Mouse (Mus musculus): ENCODE measurements around the gene Pmf1. TPM values are rescaled to one million over a fixed set of nuclear protein-coding genes. Genes with fewer than 3 reads are reported as not detected.

Gene Pmf1
- total RNA-seq, 2 experiments from 2014 or later: 15.1 to 20.3 TPM

GRCm38 (mm10) chr3:88363700-88364099 is 46.4 kb downstream of the Pmf1 start:
- intact Hi-C loops (cut with DNase I): no loop called here

GRCm38 (mm10) chr3:88361612-88362313 is 48.4 kb downstream of the Pmf1 start:
- intact Hi-C loops (cut with DNase I): no loop called here
- DNase-seq: no peak

More at GRCm38 (mm10) chr3:88363700-88364099, 46.4 kb downstream of the Pmf1 start:
- no peak for DNase-seq

DNA sequence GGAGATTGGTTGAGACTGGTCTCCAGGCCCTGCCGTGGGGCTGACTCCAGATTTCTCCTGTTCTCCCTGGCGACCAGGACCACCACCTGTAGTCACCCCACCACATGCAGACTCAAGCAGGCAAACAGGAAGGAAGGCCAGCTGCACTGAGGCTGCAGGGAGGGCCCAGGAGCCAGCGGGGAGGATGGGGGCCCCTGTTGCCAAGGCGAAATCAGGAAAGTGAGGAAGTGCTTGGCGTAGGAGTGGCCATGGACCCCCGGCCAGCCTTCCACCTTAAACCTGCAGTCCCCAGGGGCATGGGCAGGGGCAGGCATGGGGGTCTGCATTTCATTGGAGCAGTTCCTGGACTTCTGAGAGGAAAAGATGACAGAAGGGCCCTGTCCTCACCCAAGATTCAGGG is 49.0 kb downstream of the Pmf1 start:
- DNase-seq: no peak
- intact Hi-C loops (cut with DNase I): no loop called here

- no peak for DNase-seq
- intact Hi-C loops (cut with DNase I): no loop called here
Observed at GRCm38 (mm10) chr3:88359989-88360388, 50.1 kb downstream of the Pmf1 start.

DNA sequence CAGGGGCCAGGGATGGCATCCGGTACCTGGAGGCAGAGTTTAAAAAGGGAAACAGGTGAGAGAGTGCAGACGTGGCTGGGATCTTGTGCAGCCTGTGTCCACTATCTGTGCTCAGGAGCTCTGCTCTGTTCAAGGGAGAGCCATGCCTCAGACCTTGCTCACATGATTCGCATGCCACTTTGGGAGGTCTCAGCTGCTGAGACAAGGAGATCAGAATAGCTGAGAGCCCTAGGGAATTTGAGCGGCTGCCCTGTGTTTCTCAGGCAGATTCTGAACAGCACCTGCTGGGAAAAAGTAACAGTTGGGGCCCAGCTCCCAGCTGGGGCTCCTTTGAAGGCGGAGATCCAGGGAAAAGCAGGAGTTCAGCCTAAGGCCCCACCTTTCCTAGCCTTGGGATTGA is 50.5 kb downstream of the Pmf1 start:
- DNase-seq: no peak
- intact Hi-C loops (cut with DNase I): no loop called here

- DNase-seq: no peak
- intact Hi-C loops (cut with DNase I): no loop called here
Observed at GRCm38 (mm10) chr3:88354396-88355165, 55.5 kb downstream of the Pmf1 start.

GRCm38 (mm10) chr3:88352907-88353306 is 57.2 kb downstream of the Pmf1 start:
- intact Hi-C loops (cut with DNase I): no loop called here
- no peak for DNase-seq

- DNase-seq: no peak
- intact Hi-C loops (cut with DNase I): no loop called here
Observed at GRCm38 (mm10) chr3:88350732-88351131, 59.4 kb downstream of the Pmf1 start.

Small RNAs within 50 kb of the gene (microRNA-seq; reads per million reads assigned to microRNA genes)
- gene Mir7011: 0 reads per million in 2 experiments

Other genes starting within 250 kb of the Pmf1 start
- not detected for gene Rhbg, start 155.6 kb downstream of the Pmf1 start, total RNA-seq (2021)
- gene Gm38392, start 123.1 kb downstream of the Pmf1 start, total RNA-seq (2021): under 1 TPM; 0.35 to 0.51 TPM
- gene Tsacc, start 113.3 kb downstream of the Pmf1 start, total RNA-seq (2021): 1 to 10 TPM; 4.2 to 5.3 TPM
- gene Cct3, start 113.2 kb downstream of the Pmf1 start, total RNA-seq (2021): 10 to 100 TPM; 85.5 to 97.0 TPM
- 10 to 100 TPM; 34.5 to 45.4 TPM for gene Glmp, start 85.3 kb downstream of the Pmf1 start, total RNA-seq (2021)
- gene Tmem79, start 74.2 kb downstream of the Pmf1 start, total RNA-seq (2021): 1 to 10 TPM; 2.0 to 2.4 TPM
- 10 to 100 TPM; 34.8 to 35.8 TPM for gene Smg5, start 74.1 kb downstream of the Pmf1 start, total RNA-seq (2021)
- gene Paqr6, start 45.7 kb downstream of the Pmf1 start, total RNA-seq (2021): under 1 TPM; 0.26 to 0.42 TPM
- gene Bglap3, start 37.6 kb downstream of the Pmf1 start, total RNA-seq (2021): not detected
- not detected for gene Bglap2, start 31.6 kb downstream of the Pmf1 start, total RNA-seq (2021)
- gene Bglap, start 25.9 kb downstream of the Pmf1 start, total RNA-seq (2021): not detected
- gene Slc25a44, start 14.8 kb upstream of the Pmf1 start, total RNA-seq (2021): 10 to 100 TPM; 13.0 to 15.6 TPM
- gene Sema4a, start 50.9 kb upstream of the Pmf1 start, total RNA-seq (2021): 1 to 10 TPM; 1.2 to 1.4 TPM
- gene Lmna, start 99.6 kb upstream of the Pmf1 start, total RNA-seq (2021): 10 to 100 TPM; 75.3 to 79.8 TPM
- gene Mex3a, start 122.1 kb upstream of the Pmf1 start, total RNA-seq (2021): under 1 TPM; 0.17 to 0.33 TPM
- not detected for gene Rab25, start 138.0 kb upstream of the Pmf1 start, total RNA-seq (2021)
- 10 to 100 TPM; 70.6 to 76.1 TPM for gene Lamtor2, start 142.7 kb upstream of the Pmf1 start, total RNA-seq (2021)
- gene Ubqln4, start 143.4 kb upstream of the Pmf1 start, total RNA-seq (2021): 10 to 100 TPM; 73.6 to 77.4 TPM
- 10 to 100 TPM; 46.3 to 51.4 TPM for gene Ssr2, start 165.5 kb upstream of the Pmf1 start, total RNA-seq (2021)
- gene Arhgef2, start 195.6 kb upstream of the Pmf1 start, total RNA-seq (2021): 10 to 100 TPM; 18.5 to 29.3 TPM
- not detected for gene Rxfp4, start 242.8 kb upstream of the Pmf1 start, total RNA-seq (2021)

Data from gastrocnemius, postnatal 36 days (tissue).